Mouse (Mus musculus): Measurements from ENCODE around the gene Cmss1.

DNA sequence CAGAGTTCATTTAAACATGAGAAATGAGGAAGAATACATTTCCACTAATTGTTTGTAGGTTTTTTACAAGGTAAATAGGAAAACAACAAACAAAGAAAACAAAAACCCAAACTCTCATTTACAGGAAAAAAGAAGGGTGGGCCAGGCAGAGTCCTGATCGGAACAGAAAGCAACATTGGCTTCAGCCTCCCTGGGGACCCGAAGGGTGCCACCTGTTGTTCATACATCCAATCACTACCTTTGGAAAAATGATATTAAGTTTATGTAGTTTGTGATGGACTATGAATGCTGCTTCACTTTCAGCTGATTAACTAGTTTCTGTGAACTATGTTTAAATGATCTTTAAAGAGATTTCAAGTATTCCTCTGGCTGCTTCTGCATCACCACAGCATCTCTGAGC, 55.0 kb downstream of the Cmss1 start:
- TF ChIP-seq CTCF (IDR thresholded peaks at IDR 0.05; ENCODE audit: insufficient read depth, low read depth, low read length) (no peak), POLR2A (IDR thresholded peaks at IDR 0.05; ENCODE audit: insufficient read depth, low read depth, low read length) (no peak)

Measured in olfactory bulb, adult 2 months (tissue).